Mouse (Mus musculus) stomach, embryonic 14.5 days (tissue): ENCODE results near the gene Tiam1. TPM values are rescaled to one million over a fixed set of nuclear protein-coding genes. Genes with fewer than 3 reads are reported as not detected.

Source experiments
- ATAC-seq: fragments of 200-750 bp; cut with Nextera tagmentation; 2 replicates; pipeline ENCODE4 v1.8.0; 2017; ENCODE audit warnings: low read depth, moderate TSS enrichment; ENCODE audit not compliant: insufficient number of reproducible peaks, insufficient read depth, low FRiP score
- H3K27ac ChIP-seq: fragments of 300-500 bp; sonication (generic); 2 replicates; pipeline ENCODE4 v1.5.1; 2014; ENCODE audit warnings: mild to moderate bottlenecking, low read length, moderate library complexity, mixed read lengths
- H3K27me3 ChIP-seq: fragments of 300-500 bp; sonication (generic); 2 replicates; pipeline ENCODE4 v1.6.1; 2014; ENCODE audit warnings: low read length, control low read depth, mixed read lengths; ENCODE audit not compliant: control insufficient read depth, insufficient read depth
- H3K36me3 ChIP-seq: fragments of 300-500 bp; sonication (generic); 2 replicates; pipeline ENCODE4 v1.6.1; 2014; ENCODE audit warnings: mild to moderate bottlenecking, control low read depth, low read length, moderate library complexity, mixed read lengths; ENCODE audit not compliant: control insufficient read depth, insufficient read depth
- H3K4me1 ChIP-seq: fragments of 300-500 bp; sonication (generic); 2 replicates; pipeline ENCODE4 v1.6.1; 2014; ENCODE audit warnings: low read length, control low read depth, mixed read lengths; ENCODE audit not compliant: control insufficient read depth, insufficient read depth
- H3K4me2 ChIP-seq: fragments of 300-500 bp; sonication (generic); replicated peaks from 2 replicates; pipeline ENCODE4 v1.6.1; 2014; ENCODE audit warnings: low read depth, low read length, control low read depth
- H3K4me3 ChIP-seq: fragments of 300-500 bp; sonication (generic); 2 replicates; pipeline ENCODE4 v1.5.1; 2014; ENCODE audit warnings: low read depth, low read length, control low read depth
- H3K9ac ChIP-seq: fragments of 300-500 bp; sonication (generic); replicated peaks from 2 replicates; pipeline ENCODE4 v1.6.1; 2014; ENCODE audit warnings: low read depth, mild to moderate bottlenecking, control low read depth, low read length, moderate library complexity, mixed read lengths
- H3K9me3 ChIP-seq: fragments of 300-500 bp; sonication (generic); 2 replicates; pipeline ENCODE4 v1.6.1; 2016; ENCODE audit warnings: low read depth, low read length, control low read depth; ENCODE audit not compliant: control insufficient read depth
- WGBS: fragments of 180-500 bp; shearing (Covaris S2); extraction: QIAGEN DNeasy Blood & Tissue Kit; methylation state at CpG from one replicate; pipeline ENCODE4 v1.1.7; 2014; 5-methylcytosine and 5-hydroxymethylcytosine counted together
- polyA plus RNA-seq: library from polyadenylated mRNA; unstranded; fragments of >200 nt; fragmentation: Nextera tagmentation; extraction: Ambion mirVana; gene quantifications from 2 replicates; pipeline ENCODE4 v1.2.1, GENCODE M21; 2014

The Tiam1 gene
- polyA plus RNA-seq, 1 experiment from 2014 or later = 38.4 TPM

- no peaks in the 10 kb centered on the region for H3K4me1 ChIP-seq
- no peaks in the 10 kb centered on the region for H3K36me3 ChIP-seq
- no peak overlapping the region for H3K4me2 ChIP-seq
- H3K9me3 ChIP-seq = no peaks in the 10 kb centered on the region
- H3K27ac ChIP-seq = no peak overlapping the region
- H3K4me3 ChIP-seq = no peak overlapping the region
- ATAC-seq = no peak
- 62% methylated on average over 26 of the region's 26 CpGs for whole genome bisulfite sequencing
- H3K27me3 ChIP-seq = no peaks in the 10 kb centered on the region
- no peak overlapping the region for H3K9ac ChIP-seq
Observed at GRCm38 (mm10) chr16:89909393-89910068, 234.0 kb downstream of the Tiam1 start.

GRCm38 (mm10) chr16:89907651-89908050 lies 235.9 kb downstream of the Tiam1 start:
- ATAC-seq = no peak
- Histone ChIP-seq H3K9ac (no peak overlapping the region), H3K4me3 (no peak overlapping the region)

GRCm38 (mm10) chr16:89906909-89907308 lies 236.7 kb downstream of the Tiam1 start:
- no peaks in the 10 kb centered on the region for H3K27me3 ChIP-seq
- no peaks in the 10 kb centered on the region for H3K9me3 ChIP-seq
- 88% methylated on average over 7 of the region's 7 CpGs for WGBS
- no peaks in the 10 kb centered on the region for H3K4me1 ChIP-seq
- H3K9ac ChIP-seq = no peak overlapping the region
- no peak overlapping the region for H3K4me2 ChIP-seq
- H3K36me3 ChIP-seq = no peaks in the 10 kb centered on the region
- no peak overlapping the region for H3K27ac ChIP-seq
- no peak for ATAC-seq
- no peak overlapping the region for H3K4me3 ChIP-seq

More at GRCm38 (mm10) chr16:89907651-89908050, 235.9 kb downstream of the Tiam1 start:
- H3K36me3 ChIP-seq = no peaks in the 10 kb centered on the region
- no peaks in the 10 kb centered on the region for H3K27me3 ChIP-seq
- H3K4me1 ChIP-seq = no peaks in the 10 kb centered on the region
- 62% methylated on average over 9 of the region's 9 CpGs for WGBS
- H3K27ac ChIP-seq = no peak overlapping the region
- H3K4me2 ChIP-seq = no peak overlapping the region
- no peaks in the 10 kb centered on the region for H3K9me3 ChIP-seq

- no peak for ATAC-seq
- H3K9me3 ChIP-seq = no peaks in the 10 kb centered on the region
- no peaks in the 10 kb centered on the region for H3K36me3 ChIP-seq
- no peak overlapping the region for H3K27ac ChIP-seq
- no peaks in the 10 kb centered on the region for H3K27me3 ChIP-seq
- H3K9ac ChIP-seq = no peak overlapping the region
- 96% methylated on average over 1 of the region's 1 CpGs for WGBS
- H3K4me2 ChIP-seq = no peak overlapping the region
- H3K4me3 ChIP-seq = no peak overlapping the region
- H3K4me1 ChIP-seq = no peaks in the 10 kb centered on the region
Observed at GRCm38 (mm10) chr16:89905730-89906305, 237.8 kb downstream of the Tiam1 start.

- Histone ChIP-seq H3K4me1 (0 out of 2 replicates have a peak, but pooled peaks cover 5% of the 10 kb centered on the region), H3K27me3 (no peaks in the 10 kb centered on the region), H3K36me3 (no peaks in the 10 kb centered on the region), H3K4me2 (no peak overlapping the region), H3K9ac (no peak overlapping the region), H3K9me3 (no peaks in the 10 kb centered on the region), H3K4me3 (no peak overlapping the region), H3K27ac (no peak overlapping the region)
- ATAC-seq = no peak
- 95% methylated on average over 12 of the region's 12 CpGs for WGBS
Observed at GRCm38 (mm10) chr16:89904121-89904520, 239.4 kb downstream of the Tiam1 start.

GRCm38 (mm10) chr16:89902578-89903304 lies 240.8 kb downstream of the Tiam1 start:
- WGBS = 87% methylated on average over 12 of the region's 12 CpGs
- H3K27me3 ChIP-seq = no peaks in the 10 kb centered on the region
- ATAC-seq = no peak

GRCm38 (mm10) chr16:89900681-89901080 lies 242.9 kb downstream of the Tiam1 start:
- Histone ChIP-seq H3K27me3 (no peaks in the 10 kb centered on the region), H3K27ac (no peak overlapping the region; the same call in 1 of the 2 replicates), H3K4me3 (no peak overlapping the region), H3K4me2 (no peak overlapping the region), H3K9me3 (no peaks in the 10 kb centered on the region), H3K36me3 (no peaks in the 10 kb centered on the region), H3K4me1 (0 out of 2 replicates have a peak, but pooled peaks cover 5% of the 10 kb centered on the region), H3K9ac (no peak overlapping the region)
- WGBS = 21% methylated on average over 8 of the region's 8 CpGs
- ATAC-seq = no peak

More at GRCm38 (mm10) chr16:89902578-89903304, 240.8 kb downstream of the Tiam1 start:
- Histone ChIP-seq H3K4me1 (0 out of 2 replicates have a peak, but pooled peaks cover 5% of the 10 kb centered on the region), H3K27ac (no peak overlapping the region), H3K9me3 (no peaks in the 10 kb centered on the region), H3K36me3 (no peaks in the 10 kb centered on the region), H3K9ac (no peak overlapping the region), H3K4me3 (no peak overlapping the region), H3K4me2 (no peak overlapping the region)

GRCm38 (mm10) chr16:89899192-89899591 lies 244.4 kb downstream of the Tiam1 start:
- Histone ChIP-seq H3K36me3 (no peaks in the 10 kb centered on the region), H3K27ac (no peak overlapping the region), H3K4me1 (0 out of 2 replicates have a peak, but pooled peaks cover 5% of the 10 kb centered on the region), H3K9ac (no peak overlapping the region), H3K4me3 (no peak overlapping the region), H3K4me2 (no peak overlapping the region), H3K27me3 (no peaks in the 10 kb centered on the region), H3K9me3 (no peaks in the 10 kb centered on the region)
- 69% methylated on average over 9 of the region's 9 CpGs for WGBS
- ATAC-seq = no peak
